Mouse (Mus musculus): ENCODE measurements at regions not wholly inside any gene's neighbourhood (a gene's known extent, or its start where the extent isn't known, plus 50 kb on each side); places are given as distances from the start of the nearest gene placed in this dataset.

DNA sequence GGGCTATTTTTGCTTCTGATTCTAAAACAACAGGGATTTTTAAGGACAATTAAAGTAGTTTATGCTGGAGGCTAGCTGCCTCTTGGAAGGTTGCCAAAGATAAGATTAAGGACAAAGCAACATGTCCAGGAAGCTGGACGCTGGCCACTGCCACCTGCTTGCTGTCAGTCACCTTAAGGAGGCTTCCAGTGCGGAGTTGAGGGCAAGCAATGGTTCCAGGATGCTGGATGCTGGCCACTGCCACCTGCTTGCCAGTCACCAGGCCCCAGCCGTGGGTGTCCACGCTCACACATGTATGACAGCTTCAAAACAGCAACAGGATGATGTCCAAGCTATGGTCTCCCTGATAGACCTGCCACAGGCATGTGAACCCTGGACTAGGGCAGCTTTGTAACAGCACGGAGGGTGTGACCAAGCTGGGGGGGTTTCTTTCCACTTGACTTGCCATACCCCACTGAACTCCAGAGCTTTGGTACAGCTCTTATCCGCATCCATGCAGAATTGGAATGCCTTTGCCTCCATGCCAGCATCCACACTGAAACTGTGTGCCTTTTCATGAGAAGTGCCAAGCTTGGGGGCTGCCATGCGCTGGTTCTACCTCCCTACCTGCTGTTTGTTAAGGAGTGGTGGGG is 174.6 kb downstream of the Glrx3 start:
- no peak overlapping the region for H3K4me2 ChIP-seq (ENCODE audit: low read depth, low read length)
- no peak overlapping the region for H3K27ac ChIP-seq (ENCODE audit: low read length)
- H3K4me3 ChIP-seq (ENCODE audit: low read depth, low read length): no peak overlapping the region
- H3K9me3 ChIP-seq (replicated peaks; ENCODE audit: control insufficient read depth, low read length): no peaks in the 10 kb centered on the region
- no peak for ATAC-seq (ENCODE audit: low read depth)
- H3K36me3 ChIP-seq (ENCODE audit: control insufficient read depth, insufficient read depth): no peaks in the 10 kb centered on the region
- H3K9ac ChIP-seq (ENCODE audit: low read depth, low read length): no peak overlapping the region
- 59% methylated on average over 7 of the region's 7 CpGs for WGBS (ENCODE audit: insufficient replicate concordance)
- no peaks in the 10 kb centered on the region for H3K4me1 ChIP-seq (ENCODE audit: control insufficient read depth, low read depth, low read length)
- no peaks in the 10 kb centered on the region for H3K27me3 ChIP-seq (ENCODE audit: control insufficient read depth, insufficient read depth, low read depth, low read length)

DNA sequence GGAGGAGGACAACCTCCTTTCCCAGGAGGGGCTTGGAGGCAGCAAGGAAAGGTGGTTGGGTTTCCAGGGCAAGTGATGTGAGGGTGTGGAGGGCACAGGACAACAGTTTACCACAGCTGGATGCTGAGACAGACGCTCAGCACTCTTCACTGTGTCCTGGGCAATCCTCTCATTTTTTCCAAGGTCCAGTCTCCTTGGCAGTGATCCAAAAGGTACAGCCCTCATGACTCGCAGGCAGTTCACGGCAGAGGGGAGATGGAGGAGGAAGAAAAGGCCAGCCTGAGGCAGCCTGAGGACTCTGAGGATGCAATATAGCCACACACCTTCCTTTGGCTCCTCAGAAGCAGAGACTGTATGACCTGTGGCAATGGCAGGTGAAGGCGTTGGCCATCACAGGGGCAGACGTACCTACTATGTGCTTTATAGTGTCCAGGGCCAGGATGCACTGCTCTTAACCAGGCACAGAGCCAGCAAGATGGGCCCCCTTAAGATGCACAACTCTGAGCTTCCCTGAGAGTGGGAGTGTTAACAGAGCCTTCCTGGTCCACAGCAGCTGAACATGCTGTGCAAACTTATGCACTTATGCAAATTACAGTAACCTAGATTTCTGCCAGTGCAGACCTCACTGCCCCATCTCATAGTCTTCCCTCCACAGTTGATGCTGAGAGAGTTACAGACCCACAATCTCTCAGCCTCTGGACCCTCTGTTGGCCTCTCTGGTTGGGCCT is 181.2 kb downstream of the Glrx3 start:
- H3K27ac ChIP-seq (ENCODE audit: low read length): no peak overlapping the region
- no peak overlapping the region for H3K9ac ChIP-seq (ENCODE audit: low read depth, low read length)
- H3K4me2 ChIP-seq (ENCODE audit: low read depth, low read length): no peak overlapping the region
- WGBS (ENCODE audit: insufficient replicate concordance): 54% methylated on average over 5 of the region's 5 CpGs
- H3K4me3 ChIP-seq (ENCODE audit: low read depth, low read length): no peak overlapping the region
- no peaks in the 10 kb centered on the region for H3K36me3 ChIP-seq (ENCODE audit: control insufficient read depth, insufficient read depth)
- H3K27me3 ChIP-seq (ENCODE audit: control insufficient read depth, insufficient read depth, low read depth, low read length): no peaks in the 10 kb centered on the region
- no peak for ATAC-seq (ENCODE audit: low read depth)
- H3K4me1 ChIP-seq (ENCODE audit: control insufficient read depth, low read depth, low read length): no peaks in the 10 kb centered on the region
- H3K9me3 ChIP-seq (replicated peaks; ENCODE audit: control insufficient read depth, low read length): no peaks in the 10 kb centered on the region

DNA sequence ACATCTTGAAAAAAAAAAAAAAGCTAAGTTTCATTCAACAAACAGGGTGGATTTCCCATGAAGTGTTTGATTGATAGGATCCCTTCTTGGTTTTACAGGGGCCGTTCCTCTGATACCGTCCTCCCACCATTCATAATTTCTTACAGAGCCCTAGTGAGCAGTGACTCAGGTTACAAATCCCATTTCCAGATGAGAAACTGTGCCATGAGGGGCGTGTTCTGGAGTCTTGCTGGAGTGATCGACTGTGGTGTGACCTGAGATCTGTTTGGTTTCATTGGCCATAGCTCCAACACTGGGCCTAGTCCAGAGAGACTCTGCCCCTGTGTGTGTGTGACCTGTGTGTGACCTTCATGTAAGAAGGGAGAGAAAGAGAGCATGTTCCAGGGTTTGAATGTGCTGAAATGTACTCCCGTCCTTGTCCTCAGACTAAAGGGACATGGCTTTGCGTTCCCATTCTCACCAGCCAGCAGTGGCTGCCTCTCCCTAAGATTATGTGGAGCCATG is 181.9 kb downstream of the Glrx3 start:
- Histone ChIP-seq H3K4me1 (ENCODE audit: control insufficient read depth, low read depth, low read length) (no peaks in the 10 kb centered on the region), H3K4me3 (ENCODE audit: low read depth, low read length) (no peak overlapping the region), H3K27ac (ENCODE audit: low read length) (no peak overlapping the region), H3K36me3 (ENCODE audit: control insufficient read depth, insufficient read depth) (no peaks in the 10 kb centered on the region), H3K9ac (ENCODE audit: low read depth, low read length) (no peak overlapping the region), H3K9me3 (replicated peaks; ENCODE audit: control insufficient read depth, low read length) (no peaks in the 10 kb centered on the region), H3K4me2 (ENCODE audit: low read depth, low read length) (no peak overlapping the region), H3K27me3 (ENCODE audit: control insufficient read depth, insufficient read depth, low read depth, low read length) (no peaks in the 10 kb centered on the region)
- WGBS (ENCODE audit: insufficient replicate concordance): 65% methylated on average over 6 of the region's 6 CpGs
- peak; percentile 51; the same call in 1 of the 2 replicates for ATAC-seq (ENCODE audit: low read depth)

- H3K9me3 ChIP-seq (replicated peaks; ENCODE audit: control insufficient read depth, low read length): no peaks in the 10 kb centered on the region
- no peak overlapping the region for H3K4me2 ChIP-seq (ENCODE audit: low read depth, low read length)
- H3K36me3 ChIP-seq (ENCODE audit: control insufficient read depth, insufficient read depth): no peaks in the 10 kb centered on the region
- H3K27me3 ChIP-seq (ENCODE audit: control insufficient read depth, insufficient read depth, low read depth, low read length): no peaks in the 10 kb centered on the region
- H3K4me1 ChIP-seq (ENCODE audit: control insufficient read depth, low read depth, low read length): no peaks in the 10 kb centered on the region
- H3K4me3 ChIP-seq (ENCODE audit: low read depth, low read length): no peak overlapping the region
- ATAC-seq (ENCODE audit: low read depth): no peak
- H3K9ac ChIP-seq (ENCODE audit: low read depth, low read length): no peak overlapping the region
- WGBS (ENCODE audit: insufficient replicate concordance): 48% methylated on average over 3 of the region's 3 CpGs
- no peak overlapping the region for H3K27ac ChIP-seq (ENCODE audit: low read length)
Measured at GRCm38 (mm10) chr7:137628266-137628665, 190.9 kb downstream of the Glrx3 start.

GRCm38 (mm10) chr7:137629540-137629939 is 192.1 kb downstream of the Glrx3 start:
- Histone ChIP-seq H3K4me1 (ENCODE audit: control insufficient read depth, low read depth, low read length) (no peaks in the 10 kb centered on the region), H3K9me3 (replicated peaks; ENCODE audit: control insufficient read depth, low read length) (no peaks in the 10 kb centered on the region), H3K36me3 (ENCODE audit: control insufficient read depth, insufficient read depth) (no peaks in the 10 kb centered on the region), H3K27me3 (ENCODE audit: control insufficient read depth, insufficient read depth, low read depth, low read length) (no peaks in the 10 kb centered on the region), H3K9ac (ENCODE audit: low read depth, low read length) (no peak overlapping the region), H3K27ac (ENCODE audit: low read length) (no peak overlapping the region), H3K4me3 (ENCODE audit: low read depth, low read length) (no peak overlapping the region), H3K4me2 (ENCODE audit: low read depth, low read length) (no peak overlapping the region)
- 63% methylated on average over 5 of the region's 5 CpGs for WGBS (ENCODE audit: insufficient replicate concordance)
- no peak for ATAC-seq (ENCODE audit: low read depth)

GRCm38 (mm10) chr7:137648621-137649020 is 211.2 kb downstream of the Glrx3 start:
- H3K27ac ChIP-seq (ENCODE audit: low read length): no peak overlapping the region
- ATAC-seq (ENCODE audit: low read depth): no peak
- WGBS (ENCODE audit: insufficient replicate concordance): 52% methylated on average over 6 of the region's 6 CpGs
- no peak overlapping the region for H3K4me2 ChIP-seq (ENCODE audit: low read depth, low read length)
- H3K36me3 ChIP-seq (ENCODE audit: control insufficient read depth, insufficient read depth): no peaks in the 10 kb centered on the region
- H3K4me3 ChIP-seq (ENCODE audit: low read depth, low read length): no peak overlapping the region
- H3K27me3 ChIP-seq (ENCODE audit: control insufficient read depth, insufficient read depth, low read depth, low read length): no peaks in the 10 kb centered on the region
- H3K4me1 ChIP-seq (ENCODE audit: control insufficient read depth, low read depth, low read length): no peaks in the 10 kb centered on the region
- H3K9ac ChIP-seq (ENCODE audit: low read depth, low read length): no peak overlapping the region
- no peaks in the 10 kb centered on the region for H3K9me3 ChIP-seq (replicated peaks; ENCODE audit: control insufficient read depth, low read length)

DNA sequence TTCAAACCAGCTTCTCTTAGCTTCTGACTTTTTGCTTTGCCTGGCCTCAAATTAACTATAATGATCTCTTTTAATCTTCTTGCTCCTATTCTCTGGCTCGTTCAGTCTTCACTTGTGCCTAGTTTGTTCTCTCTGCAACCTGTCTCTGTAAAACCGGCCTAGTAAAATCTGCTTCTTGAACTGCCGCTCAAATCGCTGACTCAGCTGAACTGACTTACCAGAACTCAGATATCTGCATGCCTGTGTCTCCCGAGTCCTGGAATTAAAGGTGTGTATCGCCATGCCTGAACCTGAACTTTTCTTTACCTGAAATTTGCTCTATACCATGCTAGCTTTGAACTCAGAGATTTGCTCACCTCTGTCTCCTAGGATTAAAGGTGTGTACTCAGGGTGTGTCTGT is 212.2 kb downstream of the Glrx3 start:
- Histone ChIP-seq H3K27ac (ENCODE audit: low read length) (no peak overlapping the region), H3K36me3 (ENCODE audit: control insufficient read depth, insufficient read depth) (no peaks in the 10 kb centered on the region), H3K9ac (ENCODE audit: low read depth, low read length) (no peak overlapping the region), H3K4me2 (ENCODE audit: low read depth, low read length) (no peak overlapping the region), H3K9me3 (replicated peaks; ENCODE audit: control insufficient read depth, low read length) (no peaks in the 10 kb centered on the region), H3K27me3 (ENCODE audit: control insufficient read depth, insufficient read depth, low read depth, low read length) (no peaks in the 10 kb centered on the region), H3K4me1 (ENCODE audit: control insufficient read depth, low read depth, low read length) (no peaks in the 10 kb centered on the region), H3K4me3 (ENCODE audit: low read depth, low read length) (no peak overlapping the region)
- WGBS (ENCODE audit: insufficient replicate concordance): 58% methylated on average over 6 of the region's 6 CpGs
- ATAC-seq (ENCODE audit: low read depth): no peak

DNA sequence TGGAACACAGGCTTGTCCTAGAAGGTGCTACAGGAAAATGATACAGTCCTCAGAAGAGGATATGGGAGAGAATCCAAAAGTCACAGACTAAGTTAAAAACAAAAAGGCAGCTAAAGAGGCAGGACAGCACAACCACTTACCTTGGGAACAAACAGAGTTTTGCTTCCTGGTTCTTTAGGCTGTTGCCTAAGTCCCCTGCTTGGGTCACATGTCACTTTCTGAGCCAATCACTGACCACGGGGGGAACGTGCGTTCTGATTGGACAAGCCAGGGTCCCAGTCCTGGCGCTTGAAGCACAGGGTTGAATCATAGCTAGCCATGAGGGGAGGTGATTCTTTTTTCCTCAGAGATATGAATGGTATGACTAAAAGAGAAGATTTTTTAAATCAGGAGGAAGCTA is 216.4 kb downstream of the Glrx3 start:
- 78% methylated on average over 4 of the region's 4 CpGs for WGBS (ENCODE audit: insufficient replicate concordance)
- Histone ChIP-seq H3K9ac (ENCODE audit: low read depth, low read length) (no peak overlapping the region), H3K4me3 (ENCODE audit: low read depth, low read length) (no peak overlapping the region), H3K27ac (ENCODE audit: low read length) (no peak overlapping the region), H3K4me1 (ENCODE audit: control insufficient read depth, low read depth, low read length) (no peaks in the 10 kb centered on the region), H3K9me3 (replicated peaks; ENCODE audit: control insufficient read depth, low read length) (no peaks in the 10 kb centered on the region), H3K4me2 (ENCODE audit: low read depth, low read length) (no peak overlapping the region), H3K27me3 (ENCODE audit: control insufficient read depth, insufficient read depth, low read depth, low read length) (no peaks in the 10 kb centered on the region), H3K36me3 (ENCODE audit: control insufficient read depth, insufficient read depth) (no peaks in the 10 kb centered on the region)
- no peak for ATAC-seq (ENCODE audit: low read depth)

- H3K27ac ChIP-seq (ENCODE audit: low read length): no peak overlapping the region
- H3K9me3 ChIP-seq (replicated peaks; ENCODE audit: control insufficient read depth, low read length): no peaks in the 10 kb centered on the region
- no peak overlapping the region for H3K9ac ChIP-seq (ENCODE audit: low read depth, low read length)
- H3K27me3 ChIP-seq (ENCODE audit: control insufficient read depth, insufficient read depth, low read depth, low read length): no peaks in the 10 kb centered on the region
- WGBS (ENCODE audit: insufficient replicate concordance): 58% methylated on average over 2 of the region's 2 CpGs
- ATAC-seq (ENCODE audit: low read depth): no peak
- no peak overlapping the region for H3K4me2 ChIP-seq (ENCODE audit: low read depth, low read length)
- H3K4me3 ChIP-seq (ENCODE audit: low read depth, low read length): no peak overlapping the region
- no peaks in the 10 kb centered on the region for H3K36me3 ChIP-seq (ENCODE audit: control insufficient read depth, insufficient read depth)
- no peaks in the 10 kb centered on the region for H3K4me1 ChIP-seq (ENCODE audit: control insufficient read depth, low read depth, low read length)
Measured at GRCm38 (mm10) chr7:137667165-137667564, 229.8 kb downstream of the Glrx3 start.

Data from liver, embryonic 16.5 days (tissue).